Mouse (Mus musculus) intestine, postnatal 0 days (tissue): ENCODE measurements at regions not wholly inside any gene's neighbourhood (a gene's known extent, or its start where the extent isn't known, plus 50 kb on each side); places are given as distances from the start of the nearest gene placed in this dataset.

Experiments used
- ATAC-seq: fragments of 200-750 bp; cut with Nextera tagmentation; 2 replicates; pipeline ENCODE4 v1.8.0; 2017; ENCODE audit warnings: mild to moderate bottlenecking, moderate TSS enrichment, moderate library complexity
- H3K27ac ChIP-seq: fragments of 300-500 bp; sonication (generic); 2 replicates; pipeline ENCODE4 v1.5.1; 2014; ENCODE audit warnings: mild to moderate bottlenecking, low read depth, low read length, moderate library complexity
- H3K27me3 ChIP-seq: fragments of 300-500 bp; sonication (generic); replicated peaks from 2 replicates; pipeline ENCODE4 v1.6.1; 2014; ENCODE audit warnings: low read length, mixed read lengths; ENCODE audit not compliant: control insufficient read depth, insufficient read depth
- H3K36me3 ChIP-seq: fragments of 300-500 bp; sonication (generic); 2 replicates; pipeline ENCODE4 v1.6.1; 2014; ENCODE audit warnings: mild to moderate bottlenecking, moderate library complexity; ENCODE audit not compliant: control insufficient read depth, insufficient read depth
- H3K4me1 ChIP-seq: fragments of 300-500 bp; sonication (generic); replicated peaks from 2 replicates; pipeline ENCODE4 v1.6.1; 2014; ENCODE audit warnings: antibody characterized with exemption, low read length, mixed read lengths; ENCODE audit not compliant: control insufficient read depth, insufficient read depth
- H3K4me2 ChIP-seq: fragments of 300-500 bp; sonication (generic); replicated peaks from 2 replicates; pipeline ENCODE4 v1.6.1; 2014; ENCODE audit warnings: low read depth, mild to moderate bottlenecking, moderate library complexity
- H3K4me3 ChIP-seq: fragments of 300-500 bp; sonication (generic); 2 replicates; pipeline ENCODE4 v1.5.1; 2014; ENCODE audit warnings: low read depth, low read length
- H3K9ac ChIP-seq: fragments of 300-500 bp; sonication (generic); 2 replicates; pipeline ENCODE4 v1.6.1; 2014; ENCODE audit warnings: mild to moderate bottlenecking, low read depth, low read length
- H3K9me3 ChIP-seq: fragments of 300-500 bp; sonication (generic); 2 replicates; pipeline ENCODE4 v1.6.1; 2016; ENCODE audit warnings: mixed run types; ENCODE audit not compliant: control insufficient read depth
- CTCF ChIP-seq: sonication (generic); IDR thresholded peaks from 2 replicates; pipeline ENCODE4 v1.5.1; 2016; ENCODE audit warnings: low read depth, mild to moderate bottlenecking, control low read depth, antibody characterized with exemption, moderate library complexity
- WGBS: fragments of 180-500 bp; shearing (Covaris S2); extraction: QIAGEN DNeasy Blood & Tissue Kit; methylation state at CpG from one replicate; pipeline ENCODE4 v1.1.7; 2014; 5-methylcytosine and 5-hydroxymethylcytosine counted together

- H3K9me3 ChIP-seq: no peaks in the 10 kb centered on the region
- no peaks in the 10 kb centered on the region for H3K36me3 ChIP-seq
- no peak overlapping the region for H3K4me3 ChIP-seq
- H3K27me3 ChIP-seq: no peaks in the 10 kb centered on the region
- no peak overlapping the region for H3K4me2 ChIP-seq
- TF ChIP-seq CTCF: no peak
- no peaks in the 10 kb centered on the region for H3K4me1 ChIP-seq
- no peak overlapping the region for H3K9ac ChIP-seq
- no peak overlapping the region for H3K27ac ChIP-seq
- 51% methylated on average over 5 of the region's 5 CpGs for WGBS
- ATAC-seq: no peak
Measured at GRCm38 (mm10) chr2:8818127-8818526, 1062.9 kb upstream of the 4930412O13Rik start.

DNA sequence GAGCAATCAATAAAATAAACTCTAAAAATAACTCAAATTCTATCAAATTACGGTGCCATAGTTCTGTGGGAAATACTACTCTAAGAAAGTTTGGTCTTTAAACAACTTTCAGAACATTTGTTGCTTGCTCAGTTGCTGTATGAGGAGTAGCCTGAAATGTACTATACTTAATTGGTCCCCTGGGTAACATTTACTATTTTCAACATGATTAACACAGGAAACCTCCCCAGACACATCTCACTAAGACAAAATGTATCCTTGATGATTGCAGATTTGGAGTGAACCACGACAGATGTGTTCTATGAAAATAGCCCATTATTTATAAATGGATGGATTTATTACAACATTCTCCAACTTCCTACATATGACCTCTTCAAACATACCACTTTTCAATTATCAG lies 1055.6 kb upstream of the 4930412O13Rik start:
- H3K27ac ChIP-seq: no peak overlapping the region
- no peak for ATAC-seq
- TF ChIP-seq CTCF: no peak
- H3K27me3 ChIP-seq: no peaks in the 10 kb centered on the region
- H3K4me2 ChIP-seq: no peak overlapping the region
- no peak overlapping the region for H3K4me3 ChIP-seq
- H3K4me1 ChIP-seq: no peaks in the 10 kb centered on the region
- H3K9ac ChIP-seq: no peak overlapping the region
- H3K9me3 ChIP-seq: no peaks in the 10 kb centered on the region
- no peaks in the 10 kb centered on the region for H3K36me3 ChIP-seq
- 75% methylated on average over 2 of the region's 2 CpGs for WGBS
